In genomic region chr3:116701601-116702000, GRCm38 (mm10) we compare ENCODE assay signal across 22 mouse cellular contexts. TPM values are rescaled to one million over a fixed set of nuclear protein-coding genes. Genes with fewer than 3 reads are reported as not detected.
"Had no signal": no experiment of that assay in that cellular context is flagged by ENCODE, and none has a peak within 500 bp of the region (broad histone marks: within the 10 kb centered on the region; RNA-seq: fewer than 3 reads in every experiment).

No protein-coding gene starts in this region.

- H3K4me2 ChIP-seq: limb, embryonic 15.5 days; lung, embryonic 14.5 days; neural tube, embryonic 12.5 days had no signal

- H3K4me3 ChIP-seq: limb, embryonic 15.5 days; midbrain, embryonic 10.5 days; myocyte; neural tube, embryonic 12.5 days had no signal

- H3K9ac ChIP-seq: limb, embryonic 15.5 days; lung, embryonic 14.5 days; neural tube, embryonic 12.5 days had no signal

- H3K4me1 ChIP-seq: limb, embryonic 15.5 days; midbrain, embryonic 10.5 days; neural tube, embryonic 12.5 days had no signal

- H3K27me3 ChIP-seq: limb, embryonic 15.5 days; neural tube, embryonic 12.5 days had no signal

- H3K9me3 ChIP-seq: limb, embryonic 15.5 days; midbrain, embryonic 10.5 days; neural tube, embryonic 12.5 days had no signal

- H3K36me3 ChIP-seq: midbrain, embryonic 10.5 days; neural tube, embryonic 12.5 days had no signal

- H3K27ac ChIP-seq: limb, embryonic 15.5 days; midbrain, embryonic 10.5 days; neural tube, embryonic 12.5 days had no signal

- DNase-seq: kidney, adult 11 months; kidney, postnatal 10 days; lung, embryonic 14.5 days; lung, postnatal 10 days; lung, postnatal 4 days; midbrain, embryonic 14.5 days; spleen, adult 18-20 months; thymus, postnatal 25 days had no signal

RNA-seq across cellular contexts. Expression of gene Gm43191, which starts 20.5 kb away (rescaled TPM):
- total RNA-seq: layer of hippocampus, adult 8-10 months; left cerebral cortex, postnatal 25 days; megakaryocyte, adult 5-6 weeks; neutrophil, adult 5-6 weeks had no signal
- polyA plus RNA-seq: kidney, embryonic 14.5 days; large intestine, adult 2 months; limb, embryonic 11.5 days; limb, embryonic 15.5 days; liver, embryonic 16.5 days; lung, embryonic 14.5 days; midbrain, embryonic 10.5 days; midbrain, embryonic 14.5 days; myocyte; neural tube, embryonic 12.5 days; stomach, embryonic 14.5 days; urinary bladder, adult 2 months had no signal
